Mouse (Mus musculus) testis, adult 2 months (tissue): Measurements from ENCODE around the gene Prph. TPM values are rescaled to one million over a fixed set of nuclear protein-coding genes. Genes with fewer than 3 reads are reported as not detected.

Source experiments
- H3K27ac ChIP-seq: fragments of 200-500 bp; 2 replicates; pipeline ENCODE4 v1.5.1; 2012; ENCODE audit warnings: low read depth, low read length; ENCODE audit not compliant: control insufficient read depth, insufficient read depth
- H3K27me3 ChIP-seq: fragments of 200-500 bp; 2 replicates; pipeline ENCODE4 v1.6.1; 2012; ENCODE audit warnings: mild to moderate bottlenecking, low read length, moderate library complexity; ENCODE audit not compliant: control insufficient read depth, insufficient read depth
- H3K36me3 ChIP-seq: fragments of 200-500 bp; 2 replicates; pipeline ENCODE4 v1.6.1; 2012; ENCODE audit warnings: mild to moderate bottlenecking, low read length; ENCODE audit not compliant: control insufficient read depth, insufficient read depth
- H3K4me1 ChIP-seq: fragments of 200-500 bp; 2 replicates; pipeline ENCODE4 v1.6.1; 2012; ENCODE audit warnings: low read length; ENCODE audit not compliant: control insufficient read depth, insufficient read depth
- H3K4me3 ChIP-seq: fragments of 200-500 bp; 2 replicates; pipeline ENCODE4 v1.5.1; 2012; ENCODE audit warnings: low read depth, mild to moderate bottlenecking, low read length, moderate library complexity, mixed read lengths; ENCODE audit not compliant: control insufficient read depth
- CTCF ChIP-seq: fragments of 200-500 bp; IDR thresholded peaks from 2 replicates; pipeline ENCODE4 v1.5.1; 2012; ENCODE audit warnings: low read depth, mild to moderate bottlenecking, inconsistent platforms, low read length, moderate library complexity; ENCODE audit not compliant: control insufficient read depth, insufficient read depth, insufficient replicate concordance
- POLR2A ChIP-seq: fragments of 200-500 bp; IDR thresholded peaks from 2 replicates; pipeline ENCODE4 v1.6.1; 2012; ENCODE audit warnings: low read depth, mild to moderate bottlenecking, inconsistent platforms, low read length, moderate library complexity; ENCODE audit not compliant: control insufficient read depth
- polyA plus RNA-seq: library from polyadenylated mRNA; depleted of rRNA; stranded (reverse); fragments of >200 nt; gene quantifications from 2 replicates; pipeline ENCODE4 v1.2.3, GENCODE M21; 2012

Prph gene
- polyA plus RNA-seq, 1 experiment = 0.36 TPM

GRCm38 (mm10) chr15:99085997-99086396 lies 31.0 kb downstream of the Prph start:
- Histone ChIP-seq H3K27me3 (peaks cover 2% of the 10 kb centered on the region), H3K27ac (no peak overlapping the region), H3K36me3 (no peaks in the 10 kb centered on the region), H3K4me3 (no peak overlapping the region), H3K4me1 (peaks cover 21% of the 10 kb centered on the region)
- TF ChIP-seq CTCF (no peak), POLR2A (no peak)

- no peaks in the 10 kb centered on the region for H3K36me3 ChIP-seq
Observed at GRCm38 (mm10) chr15:99087253-99088075, 32.5 kb downstream of the Prph start, which contains the start of gene C1ql4. Gene C1ql4, minus strand, starts transcription at chr15:99087817.

GRCm38 (mm10) chr15:99088292-99088691 lies 33.3 kb downstream of the Prph start:
- no peak overlapping the region for H3K27ac ChIP-seq
- H3K27me3 ChIP-seq = peaks cover 4% of the 10 kb centered on the region
- H3K4me3 ChIP-seq = peak overlapping the region; percentile 6
- no peaks in the 10 kb centered on the region for H3K36me3 ChIP-seq
- TF ChIP-seq POLR2A (no peak), CTCF (peak; percentile 69)
- H3K4me1 ChIP-seq = peaks cover 24% of the 10 kb centered on the region

More at GRCm38 (mm10) chr15:99087253-99088075, 32.5 kb downstream of the Prph start, which contains the start of gene C1ql4:
- TF ChIP-seq POLR2A (no peak), CTCF (peak; percentile 55; the same call in 1 of the 2 replicates)
- peak within 1 kb of the TSS; percentile 6 for H3K4me3 ChIP-seq
- no peak within 1 kb of the TSS for H3K27ac ChIP-seq
- peaks cover 2% of the 10 kb centered on the region for H3K27me3 ChIP-seq
- H3K4me1 ChIP-seq = peaks cover 21% of the 10 kb centered on the region

GRCm38 (mm10) chr15:99089069-99089468 lies 34.1 kb downstream of the Prph start:
- Histone ChIP-seq H3K4me1 (peaks cover 26% of the 10 kb centered on the region), H3K27me3 (peaks cover 4% of the 10 kb centered on the region), H3K4me3 (no peak overlapping the region), H3K36me3 (no peaks in the 10 kb centered on the region), H3K27ac (no peak overlapping the region)
- TF ChIP-seq CTCF (no peak), POLR2A (no peak)

GRCm38 (mm10) chr15:99092870-99093269 lies 37.9 kb downstream of the Prph start, which contains the start of gene Dnajc22:
Gene Dnajc22, plus strand, starts transcription at chr15:99093170.
- H3K27me3 ChIP-seq = peaks cover 25% of the 10 kb centered on the region
- no peak within 1 kb of the TSS for H3K27ac ChIP-seq
- H3K4me3 ChIP-seq = peak within 1 kb of the TSS; percentile 67
- H3K4me1 ChIP-seq = peaks cover 26% of the 10 kb centered on the region
- TF ChIP-seq CTCF (no peak), POLR2A (no peak)
- H3K36me3 ChIP-seq = no peaks in the 10 kb centered on the region

- TF ChIP-seq CTCF (no peak; the same call in 1 of the 2 replicates), POLR2A (no peak; the same call in 1 of the 2 replicates)
- Histone ChIP-seq H3K4me3 (peak overlapping the region; percentile 67), H3K4me1 (peaks cover 25% of the 10 kb centered on the region), H3K27me3 (peaks cover 26% of the 10 kb centered on the region), H3K36me3 (no peaks in the 10 kb centered on the region), H3K27ac (no peak overlapping the region)
Observed at GRCm38 (mm10) chr15:99093291-99094258, 38.6 kb downstream of the Prph start.

GRCm38 (mm10) chr15:99094631-99095270 lies 39.8 kb downstream of the Prph start:
- H3K4me1 ChIP-seq = peaks cover 24% of the 10 kb centered on the region
- no peaks in the 10 kb centered on the region for H3K36me3 ChIP-seq
- H3K4me3 ChIP-seq = no peak overlapping the region
- peaks cover 26% of the 10 kb centered on the region for H3K27me3 ChIP-seq
- H3K27ac ChIP-seq = no peak overlapping the region
- no peak for TF ChIP-seq POLR2A
- TF ChIP-seq CTCF = no peak
